Mouse (Mus musculus) frontal cortex, postnatal 14 days (tissue): Measurements from ENCODE around the gene Ppia.
"Not testable (repeated sequence)": the region's sequence is repeated elsewhere in the genome, so short reads cannot be mapped to it uniquely, and the experiment has no call there.

Source experiments
- DNase-seq, 2 experiments: peaks; one replicate each; pipeline ENCODE4 v3.0.0; 2022; ENCODE audit warnings: low spot score in 2 of 2

Ppia gene

GRCm38 (mm10) chr11:6414751-6415550 lies at the start of gene Ppia:
Gene Ppia, plus strand, starts transcription at chr11:6415443.
- no peak for DNase-seq

GRCm38 (mm10) chr11:6365885-6366284 lies 49.4 kb upstream of the Ppia start:
- DNase-seq: peak in 1 of 2 experiments; percentile 46

- no peak for DNase-seq
Measured at GRCm38 (mm10) chr11:6366434-6366833, 48.8 kb upstream of the Ppia start.

GRCm38 (mm10) chr11:6367156-6367555 lies 48.1 kb upstream of the Ppia start:
- DNase-seq: no peak

GRCm38 (mm10) chr11:6367986-6368385 lies 47.3 kb upstream of the Ppia start:
- not testable (repeated sequence) for DNase-seq

GRCm38 (mm10) chr11:6371376-6372155 lies 43.7 kb upstream of the Ppia start:
- DNase-seq: no peak

- no peak for DNase-seq
Measured at GRCm38 (mm10) chr11:6372784-6373183, 42.5 kb upstream of the Ppia start.

- DNase-seq: no peak
Measured at GRCm38 (mm10) chr11:6380916-6381315, 34.3 kb upstream of the Ppia start.

- DNase-seq: no peak
Measured at GRCm38 (mm10) chr11:6388126-6388725, 27.0 kb upstream of the Ppia start.

GRCm38 (mm10) chr11:6388726-6389413 lies 26.4 kb upstream of the Ppia start, which contains the start of gene Zmiz2:
Gene Zmiz2, plus strand, starts transcription at chr11:6389074.
- DNase-seq: peak; percentile 85 to 91

- no peak for DNase-seq
Measured at GRCm38 (mm10) chr11:6389483-6389921, 25.7 kb upstream of the Ppia start.

GRCm38 (mm10) chr11:6390376-6391053 lies 24.7 kb upstream of the Ppia start:
- no peak for DNase-seq

GRCm38 (mm10) chr11:6391516-6392276 lies 23.5 kb upstream of the Ppia start:
- DNase-seq: no peak

- no peak for DNase-seq
Measured at GRCm38 (mm10) chr11:6392857-6393256, 22.4 kb upstream of the Ppia start.

- no peak for DNase-seq
Measured at GRCm38 (mm10) chr11:6393866-6394265, 21.4 kb upstream of the Ppia start.

GRCm38 (mm10) chr11:6395565-6395964 lies 19.7 kb upstream of the Ppia start:
- no peak for DNase-seq

GRCm38 (mm10) chr11:6398141-6398540 lies 17.1 kb upstream of the Ppia start:
- no peak for DNase-seq

GRCm38 (mm10) chr11:6402515-6403510 lies 12.4 kb upstream of the Ppia start:
- DNase-seq: no peak

- no peak for DNase-seq
Measured at GRCm38 (mm10) chr11:6403830-6404405, 11.3 kb upstream of the Ppia start.
